Mouse (Mus musculus) hindbrain, postnatal 0 days (tissue): ENCODE measurements around the gene Spdl1. TPM values are rescaled to one million over a fixed set of nuclear protein-coding genes. Genes with fewer than 3 reads are reported as not detected.

Experiments used
- ATAC-seq: fragments of 200-750 bp; cut with Nextera tagmentation; 2 replicates; pipeline ENCODE4 v1.8.0; 2017; ENCODE audit warnings: mild to moderate bottlenecking, moderate TSS enrichment, moderate library complexity
- DNase-seq: peaks from one replicate; pipeline ENCODE4 v3.0.0-alpha.2; 2015; ENCODE audit warnings: low spot score
- H3K27ac ChIP-seq: fragments of 300-500 bp; sonication (generic); 2 replicates; pipeline ENCODE4 v1.5.1; 2014; ENCODE audit warnings: mild to moderate bottlenecking
- H3K27me3 ChIP-seq: fragments of 300-500 bp; sonication (generic); 2 replicates; pipeline ENCODE4 v1.6.1; 2014; ENCODE audit warnings: low read length, mixed read lengths; ENCODE audit not compliant: insufficient read depth
- H3K36me3 ChIP-seq: fragments of 300-500 bp; sonication (generic); 2 replicates; pipeline ENCODE4 v1.6.1; 2014; ENCODE audit warnings: low read length, mixed read lengths; ENCODE audit not compliant: insufficient read depth
- H3K4me1 ChIP-seq: fragments of 300-500 bp; sonication (generic); 2 replicates; pipeline ENCODE4 v1.6.1; 2014; ENCODE audit warnings: antibody characterized with exemption, low read length, mixed read lengths; ENCODE audit not compliant: insufficient read depth
- H3K4me2 ChIP-seq: fragments of 300-500 bp; sonication (generic); 2 replicates; pipeline ENCODE4 v1.6.1; 2014; ENCODE audit warnings: low read depth, mild to moderate bottlenecking, low read length, moderate library complexity, mixed read lengths
- H3K4me3 ChIP-seq: fragments of 300-500 bp; sonication (generic); 2 replicates; pipeline ENCODE4 v1.5.1; 2014; ENCODE audit warnings: low read length
- H3K9ac ChIP-seq: fragments of 300-500 bp; sonication (generic); replicated peaks from 2 replicates; pipeline ENCODE4 v1.6.1; 2014; ENCODE audit warnings: mild to moderate bottlenecking, low read length, moderate library complexity, mixed read lengths
- H3K9me3 ChIP-seq: fragments of 300-500 bp; sonication (generic); 2 replicates; pipeline ENCODE4 v1.6.1; 2016; ENCODE audit warnings: low read length, mixed read lengths
- CTCF ChIP-seq: IDR thresholded peaks from 2 replicates; pipeline ENCODE4 v1.5.1; 2016; ENCODE audit warnings: antibody characterized with exemption, control low read depth, low read depth
- WGBS: fragments of 180-500 bp; shearing (Covaris S2); extraction: QIAGEN DNeasy Blood & Tissue Kit; methylation state at CpG from one replicate; pipeline ENCODE4 v1.1.7; 2014; 5-methylcytosine and 5-hydroxymethylcytosine counted together
- polyA plus RNA-seq: library from polyadenylated mRNA; unstranded; fragments of >200 nt; fragmentation: Nextera tagmentation; extraction: Ambion mirVana; gene quantifications from 2 replicates; pipeline ENCODE4 v1.2.1, GENCODE M21; 2015
- total RNA-seq: library from RNA; depleted of rRNA; stranded (reverse); fragments of >200 nt; gene quantifications from 2 replicates; pipeline ENCODE4 v1.2.3, GENCODE M21; 2014; rRNA removed

Spdl1 gene
- total and polyA plus RNA-seq, 2 experiments from 2014 or later = 1.6 to 2.4 TPM

GRCm38 (mm10) chr11:34763739-34764361 is 69.6 kb downstream of the Spdl1 start:
- Histone ChIP-seq H3K36me3 (no peaks in the 10 kb centered on the region), H3K27me3 (no peaks in the 10 kb centered on the region), H3K27ac (no peak overlapping the region), H3K4me1 (no peaks in the 10 kb centered on the region), H3K9me3 (no peaks in the 10 kb centered on the region), H3K4me3 (no peak overlapping the region), H3K9ac (no peak overlapping the region), H3K4me2 (no peak overlapping the region)
- TF ChIP-seq CTCF = no peak
- 80% methylated on average over 5 of the region's 5 CpGs for WGBS
- no peak for DNase-seq
- no peak for ATAC-seq

GRCm38 (mm10) chr11:34762570-34763127 is 70.8 kb downstream of the Spdl1 start:
- H3K9ac ChIP-seq = no peak overlapping the region
- H3K4me2 ChIP-seq = no peak overlapping the region
- no peak for TF ChIP-seq CTCF
- H3K27me3 ChIP-seq = no peaks in the 10 kb centered on the region
- H3K27ac ChIP-seq = no peak overlapping the region
- 85% methylated on average over 5 of the region's 5 CpGs for WGBS
- ATAC-seq = no peak
- no peak overlapping the region for H3K4me3 ChIP-seq
- no peaks in the 10 kb centered on the region for H3K4me1 ChIP-seq
- no peaks in the 10 kb centered on the region for H3K36me3 ChIP-seq
- no peaks in the 10 kb centered on the region for H3K9me3 ChIP-seq
- DNase-seq = no peak

- no peaks in the 10 kb centered on the region for H3K36me3 ChIP-seq
- no peak for TF ChIP-seq CTCF
- H3K27me3 ChIP-seq = no peaks in the 10 kb centered on the region
- H3K4me3 ChIP-seq = no peak overlapping the region
- no peak overlapping the region for H3K9ac ChIP-seq
- ATAC-seq = no peak
- DNase-seq = no peak
- no peaks in the 10 kb centered on the region for H3K9me3 ChIP-seq
- no peak overlapping the region for H3K27ac ChIP-seq
- no peak overlapping the region for H3K4me2 ChIP-seq
- no peaks in the 10 kb centered on the region for H3K4me1 ChIP-seq
- 83% methylated on average over 6 of the region's 6 CpGs for WGBS
Measured at GRCm38 (mm10) chr11:34762125-34762524, 71.3 kb downstream of the Spdl1 start.

- Histone ChIP-seq H3K4me1 (no peaks in the 10 kb centered on the region), H3K4me3 (no peak overlapping the region), H3K9ac (no peak overlapping the region), H3K27me3 (no peaks in the 10 kb centered on the region), H3K36me3 (no peaks in the 10 kb centered on the region), H3K27ac (no peak overlapping the region), H3K4me2 (no peak overlapping the region), H3K9me3 (no peaks in the 10 kb centered on the region)
- TF ChIP-seq CTCF = no peak
- no peak for ATAC-seq
- no peak for DNase-seq
- 87% methylated on average over 4 of the region's 4 CpGs for WGBS
Measured at GRCm38 (mm10) chr11:34759582-34759981, 73.9 kb downstream of the Spdl1 start.

Other genes with a start within 250 kb of the Spdl1 start
- 0.93 and 1.0 TPM in 2 replicates for gene Dock2, start 49.7 kb downstream of the Spdl1 start, total RNA-seq
- 0.67 and 1.4 TPM in 2 replicates for gene Dock2, start 49.7 kb downstream of the Spdl1 start, polyA plus RNA-seq